Mouse (Mus musculus): ENCODE data around the gene Lhfpl2.

Gene Lhfpl2

GRCm38 (mm10) chr13:94224717-94225705, 167.4 kb downstream of the Lhfpl2 start:
- no peak for DNase-seq

DNA sequence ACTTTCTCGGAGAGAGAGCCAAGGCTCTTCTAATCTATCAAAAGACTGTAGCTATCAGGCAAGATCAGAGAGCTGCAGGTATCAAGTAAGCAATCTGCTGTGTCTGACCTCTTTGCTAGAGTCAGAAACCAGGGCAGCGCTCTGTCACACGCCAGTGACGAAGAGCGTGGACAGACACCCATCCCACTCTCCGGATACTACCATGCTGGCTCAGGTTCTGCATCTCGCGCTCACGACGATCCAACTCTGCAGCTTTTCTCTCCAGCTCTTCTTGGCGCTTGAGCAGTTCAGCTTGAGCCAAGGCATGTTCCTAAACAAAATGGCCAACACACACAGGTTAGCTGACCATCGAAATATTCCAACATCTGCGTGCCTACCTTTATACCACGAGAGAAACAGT, 174.3 kb downstream of the Lhfpl2 start:
- DNase-seq = no peak

DNA sequence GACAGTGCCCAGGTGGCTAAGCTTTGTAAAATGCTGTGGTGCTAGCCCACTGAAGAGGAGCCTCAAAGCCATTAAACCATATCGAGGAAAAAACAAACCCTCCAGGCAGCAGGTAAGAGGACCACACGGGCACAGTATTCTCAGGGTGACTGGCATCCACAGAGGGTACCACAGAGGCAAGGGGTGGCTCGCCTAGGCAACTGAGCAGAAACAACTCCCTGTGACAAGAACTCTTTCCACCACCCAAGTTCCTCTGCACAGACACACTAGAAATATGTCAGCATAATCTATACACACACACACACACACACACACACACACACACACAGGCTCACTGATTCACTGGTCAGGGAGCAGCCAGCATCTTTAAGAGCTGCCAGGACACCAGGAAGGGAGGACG, 181.9 kb downstream of the Lhfpl2 start:
- DNase-seq = no peak

GRCm38 (mm10) chr13:94240111-94240510, 182.5 kb downstream of the Lhfpl2 start:
- no peak for DNase-seq

DNA sequence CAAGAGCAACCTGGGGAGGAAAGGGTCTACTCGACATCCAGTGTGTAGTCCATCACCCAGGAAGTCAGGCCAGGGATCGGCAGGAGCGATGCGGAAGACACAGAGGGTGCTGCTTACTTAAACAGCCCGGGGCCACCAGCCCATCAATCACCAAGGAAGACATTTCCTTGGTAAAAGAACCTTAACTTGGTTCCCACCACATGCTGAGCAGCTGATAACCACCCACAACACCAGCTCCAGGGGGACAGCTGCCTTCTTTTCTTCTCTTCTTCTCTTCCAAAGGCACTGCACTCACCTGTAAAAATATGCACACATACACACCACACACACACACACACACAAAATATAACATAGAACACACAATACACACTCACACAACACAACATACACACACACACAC, 183.3 kb downstream of the Lhfpl2 start:
- DNase-seq = no peak

GRCm38 (mm10) chr13:94241892-94242524, 184.4 kb downstream of the Lhfpl2 start:
- DNase-seq = no peak

- no peak for DNase-seq
These were observed 185.3 kb downstream of the Lhfpl2 start for GRCm38 (mm10) chr13:94242897-94243296.
